Mouse (Mus musculus): ENCODE measurements at regions not wholly inside any gene's neighbourhood (a gene's known extent, or its start where the extent isn't known, plus 50 kb on each side); places are given as distances from the start of the nearest gene placed in this dataset.
A peak's percentile ranks its signal among the peaks of the same experiment; 100 is the strongest.
"Not testable (repeated sequence)": the region's sequence is repeated elsewhere in the genome, so short reads cannot be mapped to it uniquely, and the experiment has no call there.

DNA sequence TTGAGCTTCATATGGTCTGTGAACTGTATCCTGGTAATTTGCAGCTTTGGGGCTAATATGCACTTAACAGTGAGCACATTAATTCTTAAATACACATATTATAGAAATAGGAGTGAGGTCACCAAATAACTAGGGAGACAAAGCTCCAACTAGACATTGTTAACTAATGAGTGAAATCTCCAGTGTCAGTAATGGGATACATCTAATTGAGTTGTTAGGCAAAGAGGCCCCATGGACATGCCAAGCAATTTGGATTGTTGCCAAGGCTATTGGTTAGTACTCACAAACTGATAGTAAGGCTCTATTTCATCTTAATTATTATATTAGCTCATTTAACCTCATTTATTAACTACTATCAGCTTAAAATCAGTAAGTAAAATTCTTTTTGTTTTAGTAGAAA, 698.5 kb downstream of the Triml1 start:
- no peak for DNase-seq (ENCODE audit: low spot score in 2 of 2)

DNA sequence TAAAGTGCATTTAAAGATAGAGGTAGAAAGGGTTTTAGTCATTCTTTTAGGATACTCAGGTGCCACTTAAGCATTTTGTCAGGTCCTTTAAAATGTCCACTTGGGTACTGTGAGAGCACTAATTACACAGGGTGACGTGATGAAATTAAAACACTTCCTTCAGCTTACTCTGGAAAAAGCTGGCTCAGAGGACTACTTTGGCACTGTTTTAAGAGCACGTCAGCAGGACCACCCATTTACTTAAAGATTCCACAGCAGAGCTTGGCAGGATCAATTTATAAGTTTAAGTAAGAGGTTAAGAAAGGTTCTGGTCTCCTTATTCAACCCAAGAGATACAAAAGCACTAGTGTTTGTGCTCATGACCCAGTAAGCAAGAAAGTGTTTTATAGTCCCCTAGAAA, 738.7 kb downstream of the Triml1 start:
- DNase-seq (ENCODE audit: low spot score in 2 of 2): no peak

DNA sequence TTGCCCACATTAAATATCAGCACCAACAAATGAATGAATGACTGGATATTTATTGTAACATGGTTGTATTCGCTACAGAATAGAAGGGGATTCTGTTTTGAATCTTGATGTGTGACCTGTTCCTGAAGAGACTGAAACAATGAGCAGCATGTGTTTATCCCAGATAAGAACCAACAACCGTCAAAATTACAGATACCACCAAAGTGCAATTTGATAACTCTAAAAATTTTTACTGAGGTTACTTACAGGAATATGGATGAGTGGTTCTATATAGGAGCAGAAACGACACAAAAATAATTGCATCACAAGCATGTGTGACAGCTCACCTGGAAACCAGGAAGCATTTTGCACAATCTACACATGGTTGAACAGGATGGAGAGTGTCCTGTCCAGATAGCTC, 744.4 kb downstream of the Triml1 start:
- DNase-seq (ENCODE audit: low spot score in 2 of 2): no peak

DNA sequence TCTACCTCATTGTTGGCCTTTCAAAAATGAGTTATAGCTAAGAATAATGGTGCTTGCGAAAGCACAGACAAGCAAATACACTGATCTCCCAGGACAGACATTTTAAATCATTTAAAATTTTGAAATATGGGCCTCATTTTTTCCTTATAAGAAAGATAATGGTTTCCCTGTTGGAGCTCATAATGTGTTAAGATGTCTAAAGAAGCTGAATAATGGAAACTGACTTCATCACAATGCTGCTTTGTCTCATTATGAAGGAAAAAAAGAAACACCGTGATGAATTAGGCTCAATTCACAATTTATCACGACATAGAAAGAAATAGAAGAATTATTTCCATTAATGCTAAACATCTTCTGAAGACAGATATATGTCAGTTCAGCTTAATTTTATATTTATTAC, 752.5 kb downstream of the Triml1 start:
- DNase-seq (ENCODE audit: low spot score in 2 of 2): no peak

DNA sequence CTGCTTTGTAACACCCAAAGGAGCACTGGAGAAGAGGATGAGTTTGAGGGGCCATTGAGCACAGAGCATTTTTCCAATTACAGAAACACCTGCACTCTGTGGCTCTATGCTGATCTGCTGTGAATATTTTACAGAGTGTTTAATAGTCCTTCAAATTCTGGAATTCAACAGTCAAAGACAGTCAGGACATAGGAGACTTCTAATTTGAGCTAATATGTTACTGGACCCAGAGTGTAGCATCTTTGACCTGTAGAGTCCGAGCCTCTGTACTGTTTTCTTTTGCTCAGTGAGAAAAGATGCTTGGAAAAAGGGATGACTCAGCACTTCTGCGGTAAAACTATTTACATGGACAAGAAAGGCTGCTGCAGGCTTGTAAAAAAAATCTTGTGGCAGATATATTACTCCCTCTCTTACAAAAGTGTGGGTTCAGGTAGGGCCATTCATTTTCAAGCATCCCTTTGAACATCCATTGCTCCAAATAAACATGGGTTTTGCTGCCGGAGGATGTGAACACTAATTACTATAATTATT, 793.1 kb downstream of the Triml1 start:
- DNase-seq (ENCODE audit: low spot score in 2 of 2): no peak

DNA sequence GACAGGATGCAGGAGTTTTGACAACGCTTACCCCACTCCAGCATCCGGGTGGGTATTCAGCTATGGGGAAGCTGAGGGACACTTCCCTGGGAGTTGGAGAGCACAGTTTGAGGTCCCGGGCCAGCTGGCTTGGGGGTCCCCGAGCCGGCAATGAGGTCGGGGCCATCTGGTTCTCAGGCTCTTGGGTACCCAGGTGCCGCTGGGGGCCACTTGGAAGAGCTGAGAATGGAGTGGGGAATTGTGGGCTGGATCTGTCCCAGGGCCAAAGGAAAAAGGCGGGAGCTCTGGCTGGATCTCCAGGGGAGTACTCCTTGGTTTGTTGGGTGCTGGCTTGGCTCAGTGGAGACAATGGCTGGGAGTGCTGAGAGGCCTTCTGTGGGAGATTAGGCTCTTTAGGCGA, 806.6 kb downstream of the Triml1 start:
- DNase-seq (ENCODE audit: low spot score in 2 of 2): peak in 1 of 2 experiments; percentile 54

DNA sequence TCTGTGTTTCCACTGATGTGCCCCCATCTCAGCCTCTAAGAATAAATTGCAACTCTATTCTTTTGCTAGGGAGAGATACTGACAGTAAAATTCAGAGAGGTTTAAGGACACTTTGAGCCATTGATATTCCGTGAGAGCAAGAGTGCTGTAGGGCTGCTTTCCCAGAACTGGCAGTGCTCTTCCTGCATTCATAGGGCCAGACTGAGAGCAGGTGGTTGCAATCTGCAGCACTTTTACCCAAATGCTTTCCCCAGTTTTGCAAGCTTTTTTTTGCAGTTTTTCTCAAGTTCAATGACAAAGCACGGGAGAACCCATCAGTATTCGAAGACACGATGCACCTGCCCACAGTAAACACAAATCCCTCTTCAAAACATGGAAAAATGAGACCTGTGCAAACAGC, 816.6 kb downstream of the Triml1 start:
- no peak for DNase-seq (ENCODE audit: low spot score in 2 of 2)

DNA sequence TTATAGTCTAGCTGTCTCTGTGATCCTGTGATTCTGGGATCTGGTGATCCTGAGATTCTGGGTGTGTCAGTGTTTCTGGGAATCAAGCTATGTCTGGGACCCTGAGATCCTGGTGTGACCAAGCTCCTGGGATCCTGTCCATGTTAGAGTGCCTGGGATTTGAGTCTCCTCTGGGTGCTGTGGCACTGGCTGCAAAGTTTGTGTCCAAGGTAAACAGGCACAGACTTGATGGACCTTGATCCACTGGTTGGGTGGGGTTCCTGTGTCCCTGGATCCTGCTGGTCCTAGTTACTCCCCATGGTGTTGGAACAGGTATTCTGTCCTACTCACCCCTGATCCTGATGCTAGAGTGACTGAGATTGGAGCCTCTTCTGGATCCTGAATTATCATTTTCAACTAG, 818.4 kb downstream of the Triml1 start:
- DNase-seq (ENCODE audit: low spot score in 2 of 2): no peak

DNA sequence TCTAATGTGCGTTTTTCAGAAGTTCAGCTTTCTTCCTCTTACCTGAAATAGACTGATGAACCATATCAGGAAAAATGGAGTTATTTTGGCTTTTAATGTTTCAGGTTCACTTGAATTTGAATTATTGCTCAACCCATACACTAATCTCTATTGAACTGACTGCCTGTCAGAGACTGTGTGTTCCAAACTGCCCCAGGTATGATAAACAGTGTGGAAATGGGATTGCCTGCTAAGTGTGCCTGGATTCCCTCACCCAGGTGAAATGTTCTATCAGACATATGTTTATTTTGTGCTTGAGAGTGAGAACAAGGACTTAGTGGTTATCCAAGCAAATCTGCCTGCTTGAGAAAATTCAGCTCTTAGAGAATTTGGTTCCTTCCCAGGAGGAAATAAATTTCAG, 830.2 kb downstream of the Triml1 start:
- no peak for DNase-seq (ENCODE audit: low spot score in 2 of 2)

DNA sequence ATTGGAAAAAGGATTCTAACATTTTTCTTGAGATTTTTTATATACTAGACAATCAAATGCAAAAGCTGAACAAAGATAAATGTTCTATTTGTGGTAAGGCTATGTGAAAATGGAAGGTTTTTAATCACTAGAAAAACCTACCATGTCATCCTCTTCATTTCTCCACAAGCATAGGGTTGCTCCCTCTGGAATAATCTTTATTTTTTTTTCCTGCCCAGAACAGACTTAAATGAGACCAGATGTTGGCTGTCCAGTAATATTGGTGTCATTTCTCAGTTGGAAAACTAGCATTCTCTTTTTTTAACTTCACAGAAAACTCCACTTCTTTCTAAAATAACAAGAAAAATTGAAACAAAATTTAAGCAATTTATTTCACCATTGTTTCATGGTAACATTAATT, 849.9 kb downstream of the Triml1 start:
- DNase-seq (ENCODE audit: low spot score in 2 of 2): no peak

DNA sequence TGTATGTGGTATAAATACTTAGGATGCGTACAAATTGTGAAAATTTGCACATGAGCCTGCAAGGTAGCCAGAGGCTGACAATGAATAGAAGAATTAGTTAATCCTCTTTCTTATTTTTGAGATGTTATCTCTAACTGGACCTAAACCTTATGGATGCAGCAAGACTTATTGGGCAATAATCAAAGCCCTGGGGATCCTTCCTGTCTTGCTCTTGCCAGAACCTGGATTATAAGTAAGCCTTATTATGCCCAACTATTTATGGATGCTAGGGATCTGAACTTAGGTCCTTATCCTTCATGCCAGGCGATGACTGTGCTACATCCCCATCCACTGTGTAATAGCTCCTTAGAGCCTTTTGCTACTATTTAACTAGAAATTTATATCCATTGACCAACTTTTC, 859.3 kb downstream of the Triml1 start:
- no peak for DNase-seq (ENCODE audit: low spot score in 2 of 2)

DNA sequence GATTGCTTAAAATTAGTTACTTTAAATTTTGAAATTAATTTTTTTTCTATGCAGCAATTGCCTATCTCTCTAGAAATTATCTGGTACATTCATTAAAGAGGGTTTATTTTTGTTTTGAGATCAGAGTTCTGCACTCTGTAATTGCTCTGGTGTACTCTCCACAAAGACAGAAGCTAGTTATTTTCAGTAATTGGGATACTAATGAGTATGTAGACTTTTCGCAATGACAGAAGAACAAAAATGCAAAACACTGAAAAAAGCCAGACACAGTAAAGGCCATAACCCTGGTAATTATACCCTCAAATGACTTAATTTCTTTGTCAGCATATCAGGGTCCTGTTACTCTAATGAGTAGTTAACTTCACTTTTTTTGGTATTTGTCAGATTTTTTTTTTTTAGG, 836.5 kb upstream of the Frg1 start:
- no peak for DNase-seq (ENCODE audit: low spot score in 2 of 2)

DNA sequence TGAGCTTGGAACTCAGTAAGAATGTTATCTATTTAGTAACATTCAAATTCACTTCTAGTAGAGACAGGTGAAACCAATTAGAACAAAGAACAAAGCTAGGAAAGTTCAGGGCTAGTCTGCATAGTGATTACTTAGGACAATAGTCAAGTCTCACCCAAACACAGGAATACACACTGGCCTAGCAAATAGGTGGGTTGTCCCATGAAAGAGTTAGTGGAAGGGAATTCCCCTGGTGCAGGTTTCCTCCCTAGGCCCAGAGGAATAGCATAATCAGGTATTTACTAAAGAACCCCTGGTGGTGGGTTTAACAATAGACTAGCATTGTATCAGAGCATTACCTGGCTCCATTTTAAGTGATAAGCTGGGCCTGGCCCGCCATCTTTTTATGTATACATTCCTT, 825.4 kb upstream of the Frg1 start:
- DNase-seq (ENCODE audit: low spot score in 2 of 2): not testable (repeated sequence)

DNA sequence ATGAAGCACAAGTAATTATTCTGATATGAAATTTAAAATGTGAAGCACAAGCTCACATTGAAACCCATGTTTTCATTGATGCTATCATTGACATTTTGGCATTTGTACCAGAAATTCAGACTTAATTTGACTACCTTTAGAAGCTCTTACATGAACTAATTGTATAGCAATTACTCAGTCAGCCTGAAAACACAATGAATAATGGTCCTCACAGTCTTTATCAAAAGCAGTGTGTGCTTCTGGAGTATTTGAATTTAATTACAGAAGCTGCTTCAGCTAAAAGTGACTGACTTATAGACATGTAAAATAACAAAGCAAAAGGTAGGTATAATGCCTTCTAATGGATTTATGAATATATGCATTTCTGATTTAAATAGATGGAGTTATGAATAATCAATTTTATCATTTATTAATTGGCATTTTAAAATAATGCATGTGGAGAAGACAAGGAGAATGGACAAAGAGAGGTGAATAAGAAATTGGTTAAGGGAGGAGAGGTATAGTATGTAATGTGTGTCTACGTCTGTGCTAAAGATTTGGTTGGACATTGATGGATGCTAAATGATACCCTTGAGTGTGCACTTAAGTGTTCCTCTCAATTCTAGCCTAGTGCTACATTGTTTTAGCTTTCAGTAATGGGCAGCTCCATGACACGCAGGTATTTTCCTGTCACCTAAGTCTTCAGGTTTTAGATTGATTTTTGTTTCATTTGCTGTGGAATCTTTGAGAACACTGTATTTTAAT, 803.2 kb upstream of the Frg1 start:
- no peak for DNase-seq (ENCODE audit: low spot score in 2 of 2)

DNA sequence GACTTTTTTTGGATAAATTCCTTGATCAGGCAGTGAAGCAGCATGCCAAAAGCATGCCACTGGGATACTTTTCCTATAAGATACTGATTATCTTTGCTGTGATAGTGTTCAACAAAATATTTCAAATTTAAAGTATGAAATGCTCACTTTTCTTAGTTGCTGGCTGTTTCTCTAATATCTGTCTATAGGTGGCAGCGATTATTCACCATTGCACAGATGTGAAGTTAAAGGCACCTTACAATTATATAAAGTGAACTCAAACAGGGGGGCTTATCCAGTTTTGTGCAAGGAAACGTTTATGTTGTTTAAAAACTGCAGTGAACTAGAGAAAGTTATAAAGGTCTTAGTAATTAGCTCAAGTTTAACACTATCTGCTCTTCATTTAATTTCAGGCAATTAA, 794.1 kb upstream of the Frg1 start:
- no peak for DNase-seq (ENCODE audit: low spot score in 2 of 2)

DNA sequence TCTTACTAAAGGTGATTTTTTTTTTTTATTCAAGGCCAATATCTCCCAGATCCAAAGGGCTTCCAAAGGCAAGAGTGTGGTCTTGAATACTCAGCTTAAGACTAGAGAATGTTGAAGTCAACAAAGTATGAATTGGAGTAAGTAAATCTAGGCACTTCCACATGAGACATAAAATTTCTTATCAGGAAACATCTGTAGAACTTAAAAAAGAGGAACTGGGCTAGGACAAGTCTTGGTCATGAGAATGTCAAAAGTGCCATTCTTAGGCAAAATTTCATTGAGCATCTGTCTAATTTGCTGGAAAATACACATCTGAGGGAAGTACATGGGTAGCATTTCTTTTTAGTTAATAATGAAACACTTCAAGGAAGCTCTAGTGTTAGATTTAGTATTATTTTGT, 793.1 kb upstream of the Frg1 start:
- no peak for DNase-seq (ENCODE audit: low spot score in 2 of 2)

DNA sequence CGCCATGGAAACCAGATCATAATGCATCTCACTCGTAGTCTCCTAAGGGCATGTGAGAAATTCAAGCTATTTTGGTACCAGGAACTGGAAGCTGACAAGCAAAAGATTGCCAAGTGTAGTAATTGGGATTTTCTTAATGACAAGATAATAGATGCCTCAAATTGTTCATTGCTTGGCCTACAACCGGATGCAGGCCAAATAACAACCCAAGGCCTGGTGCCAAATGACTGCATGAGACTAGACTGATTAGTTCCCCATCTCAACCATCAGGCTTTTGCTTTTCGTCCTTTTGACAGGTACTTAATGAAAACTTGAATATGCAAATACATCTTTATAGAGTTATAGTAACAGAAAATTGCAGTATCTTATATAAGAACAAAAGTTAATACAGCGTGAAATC, 780.4 kb upstream of the Frg1 start:
- no peak for DNase-seq (ENCODE audit: low spot score in 2 of 2)

DNA sequence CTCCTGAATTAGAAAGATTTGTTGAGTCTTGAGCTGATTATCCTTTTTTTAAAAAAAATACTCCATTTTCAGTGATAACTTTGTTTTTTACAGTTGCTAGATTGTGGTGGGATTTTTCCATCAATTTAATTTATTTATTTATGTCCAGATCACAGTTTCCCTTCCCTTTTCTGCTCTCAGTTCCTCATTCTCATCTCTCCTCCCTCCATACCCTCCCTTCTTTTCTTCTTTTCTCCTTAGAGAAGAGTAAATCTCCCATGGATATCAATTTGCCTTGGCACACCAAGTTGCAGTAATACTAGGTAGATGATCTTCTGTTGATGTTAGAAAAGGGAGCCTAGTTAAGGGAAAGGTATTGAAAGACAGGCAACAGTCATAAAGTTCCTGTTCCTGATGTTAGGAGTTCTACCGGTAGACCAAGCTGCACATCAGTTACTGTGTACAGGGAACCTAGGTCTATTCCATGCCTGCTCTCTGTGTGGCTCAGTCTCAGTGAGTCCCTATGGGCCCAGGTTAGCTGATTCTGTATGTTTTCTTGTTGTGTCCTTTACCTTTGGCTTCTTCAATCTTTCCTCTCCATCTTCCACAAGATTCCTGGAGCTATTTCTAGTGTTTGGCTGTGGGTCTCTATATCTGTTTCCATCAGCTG, 777.2 kb upstream of the Frg1 start:
- DNase-seq (ENCODE audit: low spot score in 2 of 2): no peak

DNA sequence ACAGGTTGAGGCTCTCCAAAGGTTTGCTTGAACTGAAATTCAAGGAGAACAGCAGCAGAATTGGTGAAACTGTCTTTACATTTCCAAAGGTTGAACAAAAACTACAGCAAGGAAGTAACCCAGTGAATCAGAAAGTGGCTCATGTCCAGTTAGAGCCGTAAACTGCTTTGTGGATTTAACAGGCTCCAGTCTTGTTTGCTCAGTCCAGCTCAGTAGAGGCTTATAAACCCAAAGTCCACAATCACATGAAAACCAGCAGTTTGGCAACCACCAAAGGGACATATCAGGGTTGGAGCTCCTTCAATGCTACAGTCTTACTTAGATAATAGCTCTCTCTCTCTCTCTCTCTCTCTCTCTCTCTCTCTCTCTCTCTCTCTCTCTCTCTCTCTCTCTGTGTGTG, 770.2 kb upstream of the Frg1 start:
- DNase-seq (ENCODE audit: low spot score in 2 of 2): no peak

DNA sequence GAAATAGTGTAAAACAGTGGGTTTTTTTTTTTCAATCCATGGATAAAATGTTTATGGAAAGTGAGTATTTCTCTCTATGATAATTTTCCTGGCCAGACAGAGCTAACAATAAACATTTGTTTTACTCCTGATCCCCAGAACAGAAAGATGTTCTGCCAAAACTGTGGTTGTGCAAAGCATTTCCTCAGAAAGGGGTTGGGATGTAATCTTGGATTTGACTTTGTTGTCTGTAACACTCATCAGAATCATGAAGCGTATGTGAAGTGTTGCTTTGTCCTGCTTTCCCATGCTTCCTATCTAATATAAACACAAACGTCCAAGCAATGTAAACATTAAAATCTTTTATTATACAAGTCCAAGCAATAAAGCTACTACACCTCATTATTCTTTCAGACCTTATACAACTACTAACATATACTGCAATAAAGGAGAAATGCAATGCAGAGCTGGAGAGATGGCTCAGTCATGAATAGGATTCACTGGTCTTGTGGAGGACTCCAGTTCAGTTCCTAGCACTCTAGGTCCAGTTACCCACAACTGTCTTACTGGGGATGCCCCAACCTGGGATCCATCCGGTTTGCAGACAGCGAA, 766.5 kb upstream of the Frg1 start:
- no peak for DNase-seq (ENCODE audit: low spot score in 2 of 2)

DNA sequence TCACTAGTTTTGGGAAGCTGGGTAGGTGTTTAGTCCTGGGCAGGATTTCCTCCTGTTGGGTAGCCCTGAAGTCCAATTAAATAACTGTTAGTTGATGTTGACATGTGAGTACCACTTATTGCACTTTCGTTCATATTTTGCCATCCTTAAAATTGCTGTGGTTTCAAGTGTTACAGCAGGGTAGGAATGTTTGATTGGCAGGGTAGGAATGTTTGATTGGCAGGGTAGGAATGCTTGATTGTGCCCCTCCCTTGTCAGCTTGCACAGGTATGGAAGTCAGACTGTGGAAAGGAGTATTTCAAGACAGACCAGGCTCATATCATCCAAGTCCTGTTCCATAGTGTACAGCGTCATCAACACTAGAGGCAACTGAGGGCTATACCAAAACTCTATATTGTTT, 745.6 kb upstream of the Frg1 start:
- DNase-seq (ENCODE audit: low spot score in 2 of 2): no peak

DNA sequence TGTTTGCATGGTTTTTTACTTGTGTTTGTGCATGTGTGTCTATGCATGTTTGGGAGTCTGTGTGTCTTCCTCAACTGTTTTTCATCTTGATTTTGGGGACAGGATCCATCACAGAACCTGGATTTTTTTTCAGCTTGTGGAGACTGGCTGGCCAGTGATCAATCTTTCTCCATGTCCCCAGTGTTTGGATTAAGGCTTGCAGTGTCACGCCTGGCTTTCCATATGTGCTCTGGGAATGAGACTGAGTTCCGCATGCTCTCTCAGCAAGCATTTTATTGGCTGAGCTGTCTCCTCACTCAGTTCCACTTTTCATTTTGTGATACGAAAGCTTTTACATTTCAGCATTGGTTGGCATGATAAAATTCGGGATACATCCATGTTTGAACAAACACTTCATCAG, 740.1 kb upstream of the Frg1 start:
- no peak for DNase-seq (ENCODE audit: low spot score in 2 of 2)

DNA sequence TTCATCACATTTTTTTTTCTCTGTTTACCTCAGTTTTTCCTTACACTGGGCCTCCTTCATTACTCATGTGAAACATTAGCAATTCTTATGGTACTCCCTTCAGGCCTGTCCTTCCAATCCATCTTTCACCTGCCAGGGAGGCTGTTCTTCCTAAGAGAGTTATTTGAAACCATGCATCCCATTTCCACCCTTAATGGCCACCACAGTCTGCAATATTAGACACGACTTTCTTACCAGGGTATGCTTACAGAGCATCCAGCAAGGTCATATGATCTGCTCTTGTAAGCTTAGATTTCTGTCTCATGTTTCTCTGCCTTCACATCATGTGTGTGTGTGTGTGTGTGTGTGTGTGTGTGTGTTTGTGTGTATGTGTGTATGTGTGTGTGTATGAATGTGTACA, 739.7 kb upstream of the Frg1 start:
- no peak for DNase-seq (ENCODE audit: low spot score in 2 of 2)
